Mouse (Mus musculus): ENCODE measurements at regions not wholly inside any gene's neighbourhood (a gene's known extent, or its start where the extent isn't known, plus 50 kb on each side); places are given as distances from the start of the nearest gene placed in this dataset.

DNA sequence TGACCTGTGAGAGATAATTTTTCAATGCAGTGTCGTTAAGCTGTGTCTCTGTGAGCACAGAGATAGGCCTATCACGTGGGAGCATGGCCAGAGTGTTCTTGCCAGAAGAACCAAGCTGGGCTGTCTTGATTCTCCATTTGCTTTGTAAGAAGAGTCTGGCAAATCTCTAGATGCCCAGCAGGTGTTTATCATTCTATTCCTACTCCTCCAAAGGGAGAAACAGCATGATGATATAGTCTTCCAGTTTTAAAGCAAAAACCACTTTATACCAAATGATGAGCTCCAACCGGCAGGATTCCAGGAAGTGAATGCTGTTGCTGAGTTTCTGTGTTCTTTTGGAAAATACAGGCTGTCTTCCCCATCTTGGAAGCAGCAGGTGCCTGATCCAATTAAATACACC is 51.2 kb upstream of the Samd3 start:
- TF ChIP-seq CTCF (IDR thresholded peaks at IDR 0.05; ENCODE audit: low read depth, low read length) (no peak), POLR2A (IDR thresholded peaks at IDR 0.05; ENCODE audit: insufficient read depth, low read length) (no peak), EP300 (IDR thresholded peaks at IDR 0.05; ENCODE audit: insufficient read depth, low read depth, low read length) (no peak)
